Mouse (Mus musculus) left cerebral cortex, postnatal 36 days (tissue): ENCODE data around the gene Zswim4. TPM values are rescaled to one million over a fixed set of nuclear protein-coding genes. Genes with fewer than 3 reads are reported as not detected.

Source experiments
- DNase-seq, 2 experiments: peaks; one replicate each; pipeline ENCODE4 v3.0.0; 2021 to 2022; ENCODE audit warnings: low spot score in 2 of 2, mixed read lengths in 1 of 2
- intact Hi-C: fragments of 180-260 bp; cut with DNase I; formaldehyde crosslinking; loops from one replicate; pipeline ENCODE4 v1.15.1; 2025
- total RNA-seq, 2 experiments: library from RNA; stranded (reverse); gene quantifications; 2 replicates each; pipeline ENCODE4 v1.2.3; 2021

Gene Zswim4
- total RNA-seq, 2 experiments from 2014 or later, result 12.5 to 16.9 TPM

DNA sequence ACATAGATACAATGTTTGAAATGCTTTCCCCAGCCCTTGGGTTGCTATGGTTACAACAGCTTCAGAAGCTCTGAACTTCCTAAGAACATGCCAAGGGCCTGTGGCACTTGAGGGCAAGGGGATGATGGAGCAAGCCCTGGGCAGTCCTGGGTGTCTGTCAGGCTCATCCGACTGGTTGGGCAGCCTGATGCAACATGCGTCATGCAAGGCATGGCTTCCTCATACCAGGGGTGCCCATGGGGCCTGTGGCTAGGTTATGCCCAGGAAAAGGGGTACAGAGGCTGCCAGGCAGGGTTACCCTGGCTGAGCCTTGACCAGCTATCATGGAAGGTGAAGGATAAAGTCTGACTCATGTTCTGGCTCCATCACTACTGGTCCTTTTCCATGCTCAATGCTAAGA is 3.8 kb downstream of the Zswim4 start:
- intact Hi-C loops, result no loop called here
- DNase-seq, result no peak

DNA sequence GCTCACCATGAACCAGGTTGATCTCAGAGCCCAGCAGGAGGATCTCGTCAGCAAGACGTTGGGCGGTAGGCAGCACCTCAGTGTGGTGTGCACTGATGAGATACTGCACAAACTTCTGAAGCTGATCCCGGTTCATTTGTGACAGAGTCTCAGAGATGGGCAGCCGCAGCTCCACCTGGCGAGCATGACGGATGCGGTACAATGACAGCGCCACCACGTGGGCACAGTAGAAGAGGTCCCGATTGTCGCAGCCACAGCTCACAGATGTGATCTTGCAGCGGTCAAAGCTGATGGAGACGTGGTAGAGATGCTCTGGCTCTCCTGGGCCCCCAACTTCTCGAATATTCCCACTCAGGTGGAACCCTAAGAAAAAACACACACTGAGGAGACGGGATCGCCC is 6.1 kb downstream of the Zswim4 start:
- DNase-seq, result no peak
- intact Hi-C loops, result no loop called here

DNA sequence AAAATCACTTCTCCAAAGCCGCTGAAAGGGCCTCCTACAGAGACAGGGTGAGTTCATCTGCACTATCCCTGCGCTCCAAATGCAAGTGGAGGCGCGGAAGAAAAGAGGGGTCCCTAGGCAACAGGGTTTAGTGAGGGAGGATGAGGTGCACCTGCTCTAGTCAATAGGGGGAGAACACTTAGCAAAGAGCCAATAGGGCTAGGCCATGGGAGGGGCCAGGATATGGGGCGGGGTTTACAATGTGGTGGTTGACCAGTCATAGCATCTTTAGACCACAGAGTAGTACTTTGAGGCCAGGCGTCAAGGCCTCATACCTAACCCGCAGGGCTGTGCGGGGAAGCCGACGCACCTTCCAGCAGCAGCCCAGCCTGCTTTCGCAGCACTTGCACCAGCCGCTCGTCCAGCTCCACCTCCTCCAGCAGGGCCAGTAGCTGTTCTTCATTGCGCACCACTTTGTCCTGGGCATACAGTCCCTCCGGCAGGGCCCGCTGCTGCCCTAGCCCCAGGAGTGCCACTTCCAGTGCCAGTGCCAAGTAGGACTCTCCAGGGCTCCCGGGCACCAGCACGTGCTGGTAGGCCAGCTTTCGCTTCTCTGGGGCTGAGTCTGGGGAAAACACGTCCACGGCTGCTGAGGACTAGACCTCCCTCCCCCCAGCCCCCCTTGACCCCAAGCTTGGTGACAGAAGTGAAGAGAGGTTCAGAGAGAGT is 13.4 kb downstream of the Zswim4 start:
- intact Hi-C loops, result no loop called here
- DNase-seq, result no peak

DNA sequence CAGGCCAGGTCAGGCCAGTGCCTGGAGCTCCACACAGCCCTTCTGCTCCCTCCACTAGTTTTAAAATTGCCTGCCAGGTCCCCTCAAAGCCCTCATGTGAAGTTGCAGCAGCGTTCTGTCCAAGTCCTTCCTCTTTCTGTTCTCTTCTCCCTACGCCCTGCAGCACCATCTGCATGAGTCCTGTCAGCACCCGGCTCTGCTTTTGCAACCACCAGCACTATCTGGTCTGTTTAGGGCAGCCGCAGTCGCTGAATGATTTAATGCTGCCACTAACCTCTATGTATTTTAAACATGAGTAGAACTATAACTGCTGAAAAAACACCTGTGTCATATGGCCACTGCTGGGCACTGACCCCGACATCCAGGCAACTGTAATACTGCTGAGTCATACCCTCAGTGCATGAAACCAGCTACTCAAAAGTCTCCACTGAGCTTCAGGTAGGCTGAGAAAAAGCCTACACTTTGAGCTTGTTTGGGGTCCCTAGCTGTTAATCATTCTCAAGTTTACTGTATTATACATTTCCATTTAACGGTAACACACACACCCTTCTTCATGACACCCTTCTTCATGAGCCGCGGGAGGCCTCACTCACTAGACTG is 14.2 kb downstream of the Zswim4 start:
- no peak for DNase-seq
- intact Hi-C loops, result no loop called here

DNA sequence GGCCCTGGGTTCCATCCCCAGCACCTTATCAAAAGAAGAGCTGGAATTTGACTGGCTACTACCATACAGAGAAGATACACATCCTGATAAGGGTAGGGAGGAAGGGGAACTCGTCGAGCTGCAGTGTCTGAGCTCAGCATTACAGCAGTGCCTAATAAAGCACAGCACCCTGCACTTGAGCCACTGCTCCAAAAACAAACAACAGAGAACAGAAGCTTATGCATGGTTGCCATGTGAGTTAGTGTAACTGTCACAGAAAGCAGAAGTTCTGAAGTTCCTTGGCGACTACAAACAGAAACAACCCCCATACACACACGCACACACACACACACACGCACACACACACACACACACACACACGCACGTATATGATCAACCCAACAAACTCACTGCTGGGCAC is 16.8 kb downstream of the Zswim4 start:
- DNase-seq, result no peak

DNA sequence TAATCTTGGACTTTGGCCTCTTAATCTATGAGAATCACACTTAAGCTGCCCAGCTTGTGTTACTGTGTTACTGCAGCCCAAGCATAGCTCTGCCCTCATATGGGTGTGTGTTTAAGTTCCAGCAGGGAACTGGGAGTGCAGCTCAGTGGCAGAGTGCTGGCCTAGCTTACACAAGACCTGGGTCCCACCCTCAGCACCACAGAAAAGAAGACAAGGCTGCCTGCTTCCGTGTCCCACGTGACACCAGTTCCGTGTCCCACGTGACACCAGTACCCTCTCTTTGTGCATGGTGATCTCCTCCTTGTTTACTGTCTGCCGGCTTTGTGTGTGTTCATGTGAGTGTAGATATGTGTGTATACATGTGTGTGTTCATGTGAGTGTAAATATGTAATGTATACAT is 18.7 kb downstream of the Zswim4 start:
- intact Hi-C loops, result no loop called here
- DNase-seq, result no peak

More for the DNA sequence above, 16.8 kb downstream of the Zswim4 start:
- intact Hi-C loops, result no loop called here

DNA sequence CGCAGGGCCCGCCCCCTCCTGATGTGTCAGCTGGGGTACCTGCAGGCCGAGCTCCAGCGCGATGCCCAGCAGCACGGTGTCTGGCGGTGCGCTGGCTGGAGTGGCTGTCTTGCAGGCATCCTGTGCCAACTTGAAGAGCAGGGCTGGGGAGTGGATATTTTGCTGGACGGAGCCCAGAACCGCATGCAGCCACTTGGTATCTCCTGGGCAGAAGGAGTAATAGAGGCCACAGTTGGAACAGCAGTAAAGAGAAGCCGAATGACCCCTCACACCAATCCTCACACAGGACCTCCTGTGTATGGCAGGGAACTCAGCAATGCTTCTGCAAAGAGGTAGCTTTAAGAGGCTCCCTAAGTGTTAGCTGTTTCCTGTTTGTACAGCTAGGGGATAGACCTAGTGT is 19.6 kb downstream of the Zswim4 start:
- intact Hi-C loops, result no loop called here
- no peak for DNase-seq

DNA sequence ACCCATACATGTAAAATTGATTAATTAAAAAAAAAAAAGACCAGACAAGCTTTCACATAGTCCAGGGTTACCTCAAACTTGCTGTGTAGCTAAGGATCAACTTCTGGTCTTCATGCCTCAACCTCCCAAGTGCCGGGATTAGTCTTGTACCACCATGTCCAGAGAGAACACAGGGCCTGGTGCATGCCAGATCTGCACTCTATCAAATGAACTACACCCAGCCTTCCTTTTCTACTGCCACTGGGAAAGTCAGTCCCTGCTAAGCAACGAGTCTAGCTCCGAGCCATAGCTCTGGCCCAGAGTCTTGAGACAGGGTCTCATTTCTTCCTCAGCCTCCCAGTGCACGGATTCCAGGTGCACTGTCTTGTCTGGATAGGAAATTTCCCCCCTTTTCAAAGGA is 23.6 kb downstream of the Zswim4 start:
- DNase-seq, result no peak
- intact Hi-C loops, result loop anchor here (5.0 kb wide), 1 partner anchor 36 kb away; no protein-coding TSS in a partner anchor

DNA sequence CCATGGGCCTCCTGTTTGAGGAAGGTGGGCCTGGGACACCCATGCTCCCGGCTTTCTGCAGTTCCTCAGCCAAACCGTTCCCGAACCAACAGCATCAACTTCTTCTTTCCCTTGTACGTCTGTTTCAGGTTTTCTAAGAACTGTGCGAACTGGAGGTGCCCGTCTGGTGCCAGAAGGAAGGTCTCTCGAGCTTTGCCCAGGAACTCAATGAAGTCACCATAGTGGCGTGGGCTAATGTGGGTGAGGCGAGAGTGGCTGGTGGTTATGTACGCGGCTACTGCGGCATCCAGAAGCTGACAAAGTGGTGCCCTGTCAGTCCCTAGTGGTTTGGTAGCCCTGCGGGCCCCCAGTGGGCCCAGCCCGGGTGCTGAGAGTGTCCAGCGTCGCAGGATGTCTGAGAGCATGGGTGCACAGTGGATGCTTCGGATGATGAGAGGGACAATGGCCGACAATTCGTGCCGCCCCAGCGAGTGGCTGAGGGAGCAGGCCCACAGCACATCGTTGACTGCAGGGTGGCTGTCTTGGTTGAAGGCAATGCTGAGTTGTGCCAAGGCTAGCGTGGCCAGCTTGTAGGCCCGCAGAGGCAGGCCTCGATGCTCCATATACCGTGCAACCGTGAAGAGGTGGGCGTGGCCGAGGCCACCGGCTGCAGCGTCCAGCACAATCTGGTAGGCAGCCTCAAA is 24.8 kb downstream of the Zswim4 start:
- DNase-seq, result no peak
- intact Hi-C loops, result loop anchor here (5.0 kb wide), 1 partner anchor 35 kb away; no protein-coding TSS in a partner anchor

DNA sequence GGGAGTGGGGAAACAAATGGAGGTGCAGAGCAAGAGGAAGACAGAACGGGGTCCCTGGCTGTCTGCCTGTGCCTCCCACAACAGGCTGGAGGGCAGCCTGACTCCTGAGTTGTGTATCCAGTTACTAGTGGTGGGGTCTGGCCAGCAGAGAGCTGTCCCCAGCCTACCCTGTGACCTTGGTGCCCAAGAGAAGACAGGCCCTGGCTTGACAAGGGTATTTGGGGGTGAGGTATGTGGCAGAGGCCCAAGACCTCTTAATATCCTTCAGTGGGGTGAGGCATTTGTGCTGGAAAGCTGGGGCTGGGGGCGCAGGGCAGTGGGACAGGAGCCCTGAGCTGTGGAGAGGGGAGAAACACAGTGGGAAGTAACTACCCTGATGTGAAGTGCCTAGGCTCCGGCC is 25.7 kb downstream of the Zswim4 start:
- DNase-seq, result no peak
- intact Hi-C loops, result loop anchor here (5.0 kb wide), 1 partner anchor 34 kb away; no protein-coding TSS in a partner anchor

DNA sequence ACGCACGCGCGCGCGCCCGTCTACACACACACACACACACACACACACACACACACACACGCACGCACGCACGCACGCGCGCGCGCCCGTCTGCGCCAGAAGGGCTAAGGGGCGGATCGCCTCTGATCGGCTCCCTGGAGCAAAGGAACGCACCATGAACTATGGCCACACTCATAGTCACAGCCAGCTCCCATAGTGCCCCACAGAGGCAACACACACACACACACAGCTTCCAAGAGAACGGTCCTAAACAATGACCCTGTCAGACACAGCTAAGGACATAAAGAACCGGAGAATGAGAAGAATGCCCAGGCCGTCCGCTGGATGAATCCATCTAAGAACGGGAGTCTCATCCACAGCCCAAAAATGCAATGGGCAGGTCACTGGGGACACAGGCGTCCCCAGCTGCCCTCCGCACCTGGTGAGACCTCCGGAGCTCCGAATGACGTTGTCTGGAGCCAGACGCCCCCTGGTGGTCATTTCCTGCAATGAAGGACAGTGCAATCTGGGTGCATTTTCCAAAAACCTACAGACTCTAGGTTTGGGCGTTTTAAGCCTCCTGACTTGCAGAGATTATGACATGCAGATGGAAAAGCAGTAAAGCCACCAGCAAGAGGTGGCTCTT is 26.6 kb downstream of the Zswim4 start:
- peak; percentile 78 to 81 for DNase-seq
- intact Hi-C loops, result loop anchor here (1.0 to 5.0 kb wide), 2 partner anchors 24 to 33 kb away; no protein-coding TSS in a partner anchor

DNA sequence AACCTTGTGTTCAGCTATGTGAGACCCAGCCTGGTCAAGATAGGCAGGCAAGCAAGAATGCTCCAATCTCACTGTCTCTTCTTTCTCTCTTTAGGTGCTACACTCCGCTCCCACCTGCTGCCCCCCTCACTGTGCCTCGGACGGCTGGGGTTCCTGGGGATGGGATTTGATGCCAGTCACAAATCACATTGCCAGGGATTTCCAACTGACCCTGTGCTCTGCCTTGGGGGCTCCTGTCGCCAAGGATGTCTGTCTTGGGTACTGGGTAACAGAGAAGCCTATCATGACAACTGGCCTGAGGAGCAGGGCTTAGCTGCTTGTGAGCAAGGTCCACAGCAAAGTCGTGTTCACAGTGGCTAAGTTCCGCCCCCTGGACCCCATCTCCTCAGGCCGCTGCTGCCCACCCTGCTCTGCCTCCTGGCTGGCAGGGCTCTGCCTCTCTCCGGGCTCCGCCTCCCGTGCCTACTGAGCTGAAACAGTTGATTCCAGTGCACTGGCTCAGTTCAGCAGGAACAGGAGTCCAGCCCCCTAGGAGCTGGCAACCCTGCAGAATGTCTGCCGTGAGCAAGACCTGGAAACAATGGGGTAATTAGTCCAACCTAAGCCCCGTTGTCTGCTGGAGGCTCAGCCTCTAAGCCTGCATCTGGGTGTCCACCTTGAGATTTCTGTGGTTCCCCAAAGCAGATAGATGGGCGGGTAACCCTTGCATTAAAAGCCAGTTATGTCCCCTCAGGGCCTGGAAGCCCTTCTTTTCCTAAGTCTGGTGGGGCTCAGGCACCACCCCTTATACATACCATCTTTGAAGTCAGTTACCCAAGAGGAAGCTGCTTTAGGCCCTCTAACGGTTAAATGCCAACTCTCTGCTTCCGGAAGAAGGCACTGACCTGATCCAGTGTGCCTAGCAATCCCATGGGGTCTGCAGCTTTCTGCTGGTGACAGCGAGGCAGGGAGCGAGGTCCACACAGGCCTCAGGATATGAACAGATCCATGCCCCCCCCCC is 28.2 kb downstream of the Zswim4 start:
- DNase-seq, result no peak
- intact Hi-C loops, result no loop called here

DNA sequence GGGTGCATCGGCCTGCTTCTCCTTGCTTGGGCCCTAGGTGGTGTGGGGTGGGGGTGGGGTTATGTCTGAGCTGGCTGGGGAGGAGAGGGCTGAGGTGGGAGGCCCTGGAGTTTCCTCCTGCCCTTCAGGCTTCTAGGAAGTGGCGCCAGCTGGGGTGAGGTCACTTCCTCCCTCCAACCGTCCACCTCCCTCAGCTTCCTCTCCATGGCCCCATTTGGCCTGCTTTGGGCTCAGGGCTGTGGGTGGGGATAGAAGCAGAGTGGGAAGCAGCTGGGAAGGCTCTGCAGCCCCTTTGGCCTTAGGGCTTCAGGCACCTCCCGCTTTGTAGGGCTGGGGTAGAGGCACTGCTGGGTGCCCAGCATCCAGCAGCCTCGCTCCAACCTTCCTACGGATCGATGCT is 29.0 kb downstream of the Zswim4 start:
- intact Hi-C loops, result no loop called here
- DNase-seq, result no peak

DNA sequence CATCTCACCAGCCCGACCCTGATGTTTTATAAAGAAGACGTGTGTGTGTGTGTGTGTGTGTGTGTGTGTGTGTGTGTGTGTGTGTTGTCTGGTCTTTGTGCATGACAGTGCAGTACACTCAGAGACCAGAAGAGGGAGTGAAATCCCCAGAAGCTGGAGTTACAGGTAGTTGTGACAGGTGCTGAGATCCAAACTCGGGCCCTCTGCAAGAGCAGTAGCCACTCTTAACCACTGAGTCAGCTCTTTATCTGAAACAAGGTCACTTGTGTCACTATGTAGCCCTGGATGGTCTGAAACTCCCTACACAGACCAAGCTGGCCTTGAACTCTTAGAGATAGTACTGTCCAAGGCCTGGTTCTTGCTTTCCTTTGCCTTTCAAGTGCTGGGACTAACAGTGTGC is 30.2 kb downstream of the Zswim4 start:
- DNase-seq, result no peak

DNA sequence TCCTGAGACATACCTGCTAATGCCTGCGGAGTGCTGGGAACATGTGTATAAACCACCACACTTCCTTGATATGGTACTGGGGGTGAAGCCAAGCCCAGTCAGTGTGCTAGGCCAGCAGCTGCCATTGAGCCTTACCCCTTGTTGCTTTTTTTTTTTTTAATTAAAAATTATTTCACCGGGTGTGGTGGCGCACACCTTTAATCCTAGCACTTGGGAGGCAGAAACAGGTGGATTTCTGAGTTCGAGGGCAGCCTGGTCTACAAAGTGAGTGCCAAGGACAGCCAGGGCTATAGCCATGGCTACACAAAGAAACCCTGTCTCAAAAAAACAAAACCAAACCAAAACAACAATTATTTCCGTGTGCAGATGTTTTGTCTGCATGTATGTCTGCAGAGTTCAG is 31.8 kb downstream of the Zswim4 start:
- no peak for DNase-seq
- intact Hi-C loops, result no loop called here

More for the DNA sequence above, 30.2 kb downstream of the Zswim4 start:
- intact Hi-C loops, result no loop called here

DNA sequence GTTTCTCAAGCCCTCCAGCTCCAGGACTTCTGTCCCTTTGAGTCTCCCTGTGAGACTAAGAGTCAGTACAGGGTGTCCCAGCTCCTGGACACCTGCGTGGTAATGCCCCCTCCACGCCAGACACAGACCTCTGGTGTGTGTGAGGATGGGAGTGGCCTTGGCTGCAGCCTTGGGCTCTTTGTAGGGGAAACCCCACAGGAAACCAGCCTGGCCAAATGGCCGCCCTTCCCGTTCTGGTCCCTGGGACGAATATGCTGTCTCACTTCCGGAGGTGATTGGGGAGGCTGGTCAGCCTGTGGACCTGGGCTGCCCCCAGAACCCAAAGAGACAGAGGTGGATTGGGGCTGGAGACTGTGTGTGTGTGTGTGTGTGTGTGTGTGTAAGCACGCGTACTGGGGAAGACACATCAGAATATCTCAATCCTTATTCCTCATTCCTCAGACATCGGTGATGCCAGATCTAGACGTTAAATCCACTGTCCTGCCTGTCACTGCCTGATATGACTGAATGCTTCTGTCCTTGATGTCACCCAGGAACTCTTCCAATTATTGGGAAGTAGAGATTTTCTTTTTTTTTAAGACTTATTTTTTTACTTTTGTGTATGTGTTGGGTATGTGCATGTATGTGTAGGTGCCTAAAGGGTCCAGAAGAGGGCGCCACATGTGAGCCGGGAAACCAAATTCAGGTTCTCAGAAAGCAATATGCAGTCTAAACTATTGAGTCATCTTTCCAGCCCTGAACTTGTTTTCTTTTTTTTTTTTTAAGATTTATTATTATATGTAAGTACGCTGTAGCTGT is 32.7 kb downstream of the Zswim4 start:
- intact Hi-C loops, result no loop called here
- peak in 1 of 2 experiments; percentile 37 for DNase-seq

DNA sequence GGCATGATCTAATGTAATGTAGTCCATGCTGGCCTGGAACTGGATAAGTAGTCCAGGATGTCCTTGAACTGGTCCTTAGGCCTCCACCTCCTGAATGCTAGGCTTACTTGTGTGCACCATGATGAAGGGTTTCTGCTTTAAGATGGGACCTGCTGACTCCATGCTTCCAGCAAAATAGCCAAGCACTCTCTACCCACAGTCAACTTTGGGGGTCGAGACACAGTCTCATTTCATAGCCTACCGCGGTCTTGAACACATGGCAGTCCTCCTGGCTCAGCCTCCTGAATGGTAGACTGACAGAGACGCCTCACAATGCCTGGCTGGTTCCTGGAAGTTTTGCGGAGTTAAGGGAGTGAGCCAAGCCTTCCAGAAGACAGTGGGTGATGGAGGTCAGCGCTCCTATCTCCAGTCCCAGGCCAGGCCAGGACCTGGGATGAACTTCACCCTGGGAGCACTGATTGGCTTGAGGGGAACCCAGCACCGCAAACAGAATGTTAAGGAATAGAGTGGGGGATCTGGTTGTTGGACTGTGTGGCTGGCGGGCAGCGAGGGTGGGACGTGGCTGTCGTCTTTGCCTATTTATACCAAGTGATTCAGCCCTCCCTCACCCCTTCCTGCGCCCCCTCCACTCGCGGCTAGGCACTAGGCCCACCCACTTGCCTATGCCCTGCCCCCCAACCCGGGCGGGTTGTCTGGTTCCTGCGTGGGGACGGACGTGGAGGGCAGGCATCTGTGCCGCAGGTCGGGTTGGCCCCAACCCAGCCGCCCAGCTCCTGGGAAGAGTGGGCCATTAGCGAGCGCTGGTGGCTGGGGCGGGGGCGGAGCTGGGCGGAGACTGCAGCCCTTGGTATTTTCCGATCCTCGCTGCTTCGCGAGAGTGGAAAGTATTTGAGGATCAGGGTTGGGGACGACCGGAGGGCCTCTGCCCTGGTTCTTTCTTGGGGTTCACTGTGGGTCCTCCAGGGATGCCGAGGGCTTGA is 33.6 kb downstream of the Zswim4 start:
- intact Hi-C loops, result no loop called here
- DNase-seq, result peak; percentile 79 to 85
